Mouse (Mus musculus) ovary, postnatal 10 days (tissue): ENCODE measurements around the gene Acsbg2.

Source experiments
- DNase-seq: peaks from one replicate; pipeline ENCODE4 v3.0.0; 2022; ENCODE audit warnings: low spot score

Gene Acsbg2

GRCm38 (mm10) chr17:56822380-56822779, 51.9 kb downstream of the Acsbg2 start:
- DNase-seq = no peak

- DNase-seq = no peak
Measured at GRCm38 (mm10) chr17:56819694-56820111, 54.5 kb downstream of the Acsbg2 start.

GRCm38 (mm10) chr17:56819032-56819545, 55.2 kb downstream of the Acsbg2 start:
- DNase-seq = no peak

DNA sequence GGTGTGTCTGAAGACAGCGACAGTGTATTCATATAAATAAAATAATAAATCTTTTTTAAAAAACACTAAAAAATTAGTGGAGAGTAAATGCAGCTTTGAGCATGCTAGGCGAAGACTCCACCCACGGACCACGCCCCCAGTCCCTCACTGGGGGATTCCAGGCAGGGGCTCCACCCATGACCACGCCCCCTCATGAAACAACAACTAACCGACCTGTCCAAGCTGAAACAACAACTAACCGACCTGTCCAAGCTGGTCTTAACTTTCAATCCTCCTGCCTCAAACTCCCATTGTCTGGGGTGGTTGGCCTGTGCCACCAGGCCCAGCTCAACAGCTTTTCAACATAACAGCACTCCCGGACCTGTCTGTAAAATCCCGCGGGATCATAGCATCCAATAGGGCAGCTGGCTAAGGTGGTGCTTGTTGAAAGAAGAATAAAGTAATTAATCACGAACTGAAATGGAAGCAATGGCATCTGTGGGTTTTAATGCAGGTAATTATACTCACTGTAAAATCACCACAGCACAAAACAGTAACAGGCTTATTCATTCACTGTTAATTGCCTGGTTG, 56.1 kb downstream of the Acsbg2 start:
- no peak for DNase-seq

- no peak for DNase-seq
Measured at GRCm38 (mm10) chr17:56815057-56815345, 59.2 kb downstream of the Acsbg2 start.

GRCm38 (mm10) chr17:56814316-56815056, 59.8 kb downstream of the Acsbg2 start:
- DNase-seq = peak; percentile 41

DNA sequence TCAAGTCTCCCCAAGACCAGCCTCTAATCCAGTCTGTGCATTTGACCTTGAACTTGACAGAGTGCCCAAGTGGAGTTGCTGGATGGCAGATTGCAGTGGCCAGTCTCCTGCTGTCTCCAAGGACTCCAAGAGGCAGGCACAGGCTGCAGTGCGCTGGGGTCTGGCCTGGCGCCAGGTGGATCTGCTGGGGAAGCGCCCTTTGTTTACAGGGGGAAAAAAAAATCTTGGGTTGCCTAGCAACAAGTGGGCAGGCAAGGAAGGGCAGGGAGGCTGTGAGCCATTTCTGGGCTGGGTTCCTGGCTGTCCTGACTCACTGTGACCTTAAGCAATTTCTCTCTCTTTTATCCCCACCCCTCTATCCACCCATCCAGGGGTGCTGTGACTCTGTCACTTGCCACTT, 64.0 kb downstream of the Acsbg2 start:
- DNase-seq = peak; percentile 77

- peak; percentile 45 for DNase-seq
Measured at GRCm38 (mm10) chr17:56808518-56808917, 65.7 kb downstream of the Acsbg2 start.

DNA sequence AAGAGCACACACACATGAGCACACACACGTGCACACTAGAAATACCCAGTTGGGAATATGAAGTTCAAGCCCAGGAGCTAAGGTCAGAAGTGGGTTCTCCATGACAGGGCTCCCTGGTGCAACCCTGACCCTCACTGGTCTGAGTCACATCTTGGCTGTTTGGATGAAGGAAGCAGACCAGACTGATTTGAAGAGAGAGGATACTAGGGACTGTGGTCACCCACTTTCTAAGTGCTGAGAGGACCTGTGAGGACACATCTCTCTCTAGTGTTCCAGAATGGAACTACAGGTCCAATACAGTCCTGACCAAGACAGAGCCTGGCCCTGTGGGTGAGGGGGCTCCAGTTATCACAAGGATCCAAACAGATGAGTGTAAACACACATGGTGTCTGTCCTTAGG, 68.5 kb downstream of the Acsbg2 start:
- DNase-seq = no peak

GRCm38 (mm10) chr17:56804952-56805351, 69.3 kb downstream of the Acsbg2 start:
- no peak for DNase-seq

DNA sequence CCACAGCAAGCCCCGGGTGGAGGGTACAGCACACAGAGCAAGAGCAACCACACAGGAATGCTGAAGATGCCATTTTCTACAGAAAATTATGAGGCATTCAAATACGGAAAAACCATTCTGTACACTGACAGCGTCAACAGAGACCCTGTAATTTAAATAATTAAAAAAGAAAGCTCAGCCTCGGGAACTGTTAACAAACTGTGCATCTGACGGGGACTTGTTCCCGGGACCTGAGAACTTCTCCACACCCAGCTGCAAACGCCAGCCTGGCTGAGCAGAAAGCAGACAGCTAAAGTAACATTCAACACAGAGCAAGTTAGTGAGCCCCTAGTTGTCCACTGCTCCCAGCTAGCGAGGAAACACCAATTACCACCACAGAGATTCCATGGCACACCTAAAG, 72.2 kb downstream of the Acsbg2 start:
- no peak for DNase-seq

DNA sequence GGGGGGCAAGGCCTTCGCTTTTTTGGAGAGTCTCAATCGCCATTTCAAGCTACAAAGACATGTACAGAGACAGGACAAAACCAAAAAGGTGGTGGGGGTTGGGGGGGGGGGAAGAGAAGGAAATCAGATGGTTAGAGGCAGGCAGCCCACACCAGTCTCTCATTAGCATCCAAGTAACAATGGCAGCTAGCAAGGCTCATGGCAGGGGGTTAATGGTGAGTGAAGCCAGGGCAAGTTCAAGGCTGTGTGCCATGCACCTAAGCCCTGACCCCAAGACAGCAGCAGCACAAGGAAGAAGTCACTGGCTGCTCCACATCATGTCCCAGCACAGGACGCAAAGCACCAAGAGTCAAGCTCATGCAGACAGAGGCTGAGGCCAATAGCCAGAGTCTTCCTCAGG, 75.0 kb downstream of the Acsbg2 start:
- DNase-seq = no peak

- DNase-seq = no peak
Measured at GRCm38 (mm10) chr17:56793614-56794319, 80.5 kb downstream of the Acsbg2 start.
